Mouse (Mus musculus) spleen, adult 2 months (tissue): Measurements from ENCODE around the gene C530008M17Rik. TPM values are rescaled to one million over a fixed set of nuclear protein-coding genes. Genes with fewer than 3 reads are reported as not detected.

Experiments
- DNase-seq, 2 experiments: peaks; one replicate each; pipeline versions ENCODE4 v3.0.0 to v3.0.0-alpha.2; 2012 to 2021; ENCODE audit warnings: low spot score in 2 of 2, low read depth in 1 of 2
- H3K27ac ChIP-seq: fragments of 200-500 bp; 2 replicates; pipeline ENCODE4 v1.5.1; 2012; ENCODE audit warnings: low read length, inconsistent platforms; ENCODE audit not compliant: insufficient read depth
- H3K27me3 ChIP-seq: fragments of 200-500 bp; 2 replicates; pipeline ENCODE4 v1.6.1; 2012; ENCODE audit warnings: mild to moderate bottlenecking, moderate library complexity, low read length, inconsistent platforms; ENCODE audit not compliant: control insufficient read depth, insufficient read depth
- H3K36me3 ChIP-seq: fragments of 200-500 bp; 2 replicates; pipeline ENCODE4 v1.6.1; 2012; ENCODE audit warnings: mild to moderate bottlenecking, low read length, inconsistent platforms; ENCODE audit not compliant: control insufficient read depth, insufficient read depth
- H3K4me1 ChIP-seq: fragments of 200-500 bp; 2 replicates; pipeline ENCODE4 v1.6.1; 2011; ENCODE audit warnings: inconsistent platforms; ENCODE audit not compliant: control insufficient read depth, insufficient read depth, insufficient read length
- H3K4me3 ChIP-seq: fragments of 200-500 bp; 2 replicates; pipeline ENCODE4 v1.5.1; 2011; ENCODE audit warnings: mild to moderate bottlenecking, inconsistent platforms; ENCODE audit not compliant: insufficient read depth, insufficient read length; ENCODE audit errors: extremely low read depth
- CTCF ChIP-seq: fragments of 200-500 bp; IDR thresholded peaks from 2 replicates; pipeline ENCODE4 v1.5.1; 2011; ENCODE audit warnings: mild to moderate bottlenecking, inconsistent platforms; ENCODE audit not compliant: insufficient read depth, insufficient read length, insufficient replicate concordance; ENCODE audit errors: extremely low read depth
- POLR2A ChIP-seq: fragments of 200-500 bp; IDR thresholded peaks from 2 replicates; pipeline ENCODE4 v1.6.1; 2011; ENCODE audit warnings: low read depth, low read length, inconsistent platforms
- WGBS: fragments of 180-500 bp; shearing (Covaris S2); methylation state at CpG from one replicate; pipeline ENCODE4 v1.1.7; 2018; 5-methylcytosine and 5-hydroxymethylcytosine counted together
- polyA plus RNA-seq: library from polyadenylated mRNA; depleted of rRNA; stranded (reverse); fragments of >200 nt; gene quantifications from 2 replicates; pipeline ENCODE4 v1.2.3, GENCODE M21; 2012

The C530008M17Rik gene
- polyA plus RNA-seq, 1 experiment: 4.2 TPM

DNA sequence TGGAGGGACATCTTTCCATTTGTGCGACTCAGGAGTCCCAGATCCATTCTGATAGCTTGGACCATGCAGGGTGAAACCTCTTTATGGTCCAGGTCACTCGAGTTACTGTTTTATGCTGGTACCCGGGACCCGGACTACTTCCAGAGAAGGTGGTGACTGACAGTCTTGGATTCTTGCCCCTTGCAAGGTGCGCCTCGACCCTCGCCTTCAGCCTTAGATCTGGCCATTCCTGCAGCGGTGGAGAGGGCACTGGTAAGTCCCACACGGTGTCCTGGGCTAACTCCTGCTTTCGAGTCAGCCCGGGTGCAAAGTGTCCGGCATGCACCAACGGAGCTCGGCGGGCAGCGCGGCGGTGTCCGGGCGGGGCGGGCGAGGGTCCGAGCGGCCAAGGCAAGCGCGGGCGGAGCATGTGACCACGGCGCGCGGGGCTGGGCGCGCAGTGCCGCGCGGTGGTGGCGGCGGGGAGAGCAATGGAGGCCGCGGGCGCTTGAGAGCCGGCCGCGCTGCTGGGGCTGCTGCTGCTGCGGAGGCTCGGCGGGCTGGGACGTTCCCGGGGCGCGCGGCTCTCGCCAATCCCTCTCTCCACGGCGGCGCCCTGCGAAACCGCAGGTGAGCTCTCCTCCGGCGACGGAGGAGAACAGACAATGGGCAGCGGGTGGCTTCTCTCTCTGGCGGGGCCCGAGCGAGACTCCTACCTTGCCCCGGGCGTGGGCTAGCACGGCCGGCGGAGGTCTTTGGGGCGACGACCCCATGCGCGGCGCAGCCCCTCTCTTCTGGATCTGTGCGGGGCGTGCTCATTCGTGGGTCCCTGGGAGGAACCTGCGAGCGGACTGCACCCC, 1.2 kb downstream of the C530008M17Rik start:
- Histone ChIP-seq H3K4me3 (peak overlapping the region; percentile 39; the same call in 1 of the 2 replicates), H3K4me1 (peaks cover 3% of the 10 kb centered on the region; the same call in 1 of the 2 replicates), H3K27ac (no peak overlapping the region; the same call in 1 of the 2 replicates), H3K27me3 (peaks cover 11% of the 10 kb centered on the region), H3K36me3 (no peaks in the 10 kb centered on the region)
- WGBS: 3% methylated on average over 78 of the region's 80 CpGs
- no peak for TF ChIP-seq CTCF
- TF ChIP-seq POLR2A: no peak
- no peak for DNase-seq

DNA sequence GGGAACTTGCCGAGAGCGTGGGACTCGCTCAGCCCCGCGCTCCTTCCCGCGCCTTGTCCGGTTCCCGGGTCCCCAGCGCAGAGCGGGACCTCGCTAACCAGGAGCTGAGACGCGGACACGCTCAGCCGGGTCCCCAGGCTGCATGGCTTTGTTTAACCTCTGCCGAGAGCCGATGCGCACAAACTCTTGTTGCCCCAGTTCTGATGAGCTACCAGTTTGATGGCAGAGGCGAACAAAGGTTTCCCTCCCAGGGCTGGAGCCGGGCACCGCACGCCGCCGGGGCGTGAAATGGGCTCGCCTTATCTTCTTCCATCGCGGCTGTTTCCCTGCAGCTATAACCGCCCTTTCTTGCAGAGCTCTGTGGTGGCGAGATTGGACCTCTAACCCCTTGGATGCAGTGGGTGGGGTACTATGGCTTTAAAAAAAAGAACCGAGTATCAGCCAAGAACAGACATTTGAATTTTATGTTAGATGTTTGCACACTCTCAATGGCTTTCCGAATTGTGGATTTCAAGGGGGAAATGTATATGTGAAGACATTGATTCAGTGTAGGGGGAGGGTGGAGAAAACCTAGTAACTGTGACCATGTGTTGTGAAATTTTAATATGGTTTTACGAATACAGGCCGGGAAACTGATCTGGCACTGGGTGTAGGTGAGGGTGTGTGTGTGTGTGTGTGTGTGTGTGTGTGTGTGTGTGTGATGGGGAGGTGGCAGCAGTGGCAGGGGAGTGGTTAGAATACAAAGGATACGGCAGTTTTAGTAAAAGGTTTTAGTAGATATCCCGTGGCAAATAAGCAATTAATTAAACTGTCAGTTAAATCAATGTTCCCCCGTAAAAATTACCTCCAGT, 2.0 kb downstream of the C530008M17Rik start:
- WGBS: 8% methylated on average over 38 of the region's 38 CpGs
- no peak for DNase-seq
- peak overlapping the region; percentile 39 for H3K4me3 ChIP-seq
- H3K36me3 ChIP-seq: no peaks in the 10 kb centered on the region
- TF ChIP-seq POLR2A (no peak), CTCF (no peak)
- peaks cover 3% of the 10 kb centered on the region; the same call in 1 of the 2 replicates for H3K4me1 ChIP-seq
- peaks cover 11% of the 10 kb centered on the region for H3K27me3 ChIP-seq
- H3K27ac ChIP-seq: no peak overlapping the region; the same call in 1 of the 2 replicates

DNA sequence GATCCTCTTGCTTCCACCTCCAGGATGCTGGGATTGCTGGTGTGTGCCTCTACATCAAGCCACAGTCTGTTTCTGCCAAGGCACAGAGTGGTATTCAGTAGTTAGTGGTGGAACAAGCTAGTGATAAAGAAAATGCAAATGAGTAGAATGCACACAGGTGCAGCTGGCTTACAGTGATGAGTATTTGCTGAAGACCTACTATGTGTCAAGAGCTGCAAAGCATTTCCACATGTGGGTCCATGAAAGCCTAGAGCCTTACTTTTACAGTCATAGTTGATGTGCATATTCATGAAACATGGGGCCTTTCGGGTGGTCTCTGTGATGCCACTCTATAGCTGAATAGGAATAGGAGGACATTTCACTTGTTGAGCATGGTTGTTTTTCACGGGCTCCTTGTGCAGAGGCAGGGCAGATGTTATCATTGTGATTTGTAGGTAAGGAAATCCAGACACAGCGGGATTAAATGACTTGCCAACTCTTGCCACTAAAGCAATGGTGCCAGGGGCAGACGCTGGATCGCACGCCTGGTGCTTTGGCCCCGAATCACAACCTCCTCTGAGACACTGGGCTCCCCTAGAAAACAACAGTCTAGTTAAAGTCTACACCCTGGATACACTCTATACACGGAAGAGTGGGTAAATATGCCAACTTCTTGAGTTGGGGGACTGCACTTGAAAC, 3.8 kb downstream of the C530008M17Rik start:
- no peak for TF ChIP-seq POLR2A
- TF ChIP-seq CTCF: no peak
- H3K4me3 ChIP-seq: no peak overlapping the region
- H3K27me3 ChIP-seq: peaks cover 11% of the 10 kb centered on the region
- peaks cover 3% of the 10 kb centered on the region; the same call in 1 of the 2 replicates for H3K4me1 ChIP-seq
- H3K27ac ChIP-seq: no peak overlapping the region
- DNase-seq: no peak
- H3K36me3 ChIP-seq: no peaks in the 10 kb centered on the region
- 91% methylated on average over 8 of the region's 8 CpGs for WGBS

DNA sequence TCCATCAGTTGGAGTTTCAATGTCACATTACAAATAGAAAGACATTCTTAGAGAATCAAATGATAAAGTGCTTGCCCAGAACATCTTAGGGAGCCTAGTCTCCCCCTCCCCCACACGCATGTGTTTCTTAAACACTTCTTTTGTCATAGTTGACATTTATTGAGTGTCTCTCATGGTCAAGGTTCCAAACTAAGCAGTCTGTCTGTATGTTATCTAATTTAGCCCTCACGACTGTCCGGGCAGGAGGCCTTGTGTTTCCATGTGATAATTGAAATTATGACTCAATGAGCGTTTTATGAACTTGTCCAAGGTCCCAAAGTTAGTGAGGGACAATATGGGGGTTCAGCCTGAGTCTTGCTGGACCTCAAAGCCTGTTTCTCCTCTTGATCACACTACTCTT, 5.0 kb downstream of the C530008M17Rik start:
- Histone ChIP-seq H3K27me3 (peaks cover 11% of the 10 kb centered on the region), H3K36me3 (no peaks in the 10 kb centered on the region), H3K27ac (no peak overlapping the region), H3K4me3 (no peak overlapping the region), H3K4me1 (peaks cover 3% of the 10 kb centered on the region; the same call in 1 of the 2 replicates)
- WGBS: 83% methylated on average over 4 of the region's 4 CpGs
- no peak for DNase-seq
- TF ChIP-seq CTCF (no peak), POLR2A (no peak)

DNA sequence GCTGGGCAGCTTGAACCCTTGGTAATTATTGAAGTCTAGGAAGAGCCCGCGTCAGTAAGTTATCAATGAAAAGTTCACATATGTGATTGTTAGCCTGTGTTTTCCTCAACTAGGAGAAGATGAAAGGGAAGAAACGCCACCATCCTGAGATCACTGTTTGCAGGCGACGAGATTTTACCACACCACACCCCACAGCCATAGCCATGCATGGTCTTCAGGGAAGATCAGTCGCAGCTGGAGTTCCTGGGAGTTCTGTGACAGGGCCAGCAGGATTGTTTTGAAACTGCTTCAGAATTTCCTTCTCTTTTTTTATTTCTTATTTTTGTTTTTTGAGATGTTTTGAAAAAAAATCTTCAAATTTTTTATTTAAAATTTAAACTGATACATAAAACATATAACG, 8.6 kb downstream of the C530008M17Rik start:
- Histone ChIP-seq H3K4me3 (no peak overlapping the region), H3K27me3 (no peaks in the 10 kb centered on the region), H3K27ac (no peak overlapping the region), H3K36me3 (no peaks in the 10 kb centered on the region), H3K4me1 (no peaks in the 10 kb centered on the region)
- TF ChIP-seq POLR2A: no peak
- TF ChIP-seq CTCF: no peak
- WGBS: 90% methylated on average over 7 of the region's 7 CpGs
- DNase-seq: no peak

DNA sequence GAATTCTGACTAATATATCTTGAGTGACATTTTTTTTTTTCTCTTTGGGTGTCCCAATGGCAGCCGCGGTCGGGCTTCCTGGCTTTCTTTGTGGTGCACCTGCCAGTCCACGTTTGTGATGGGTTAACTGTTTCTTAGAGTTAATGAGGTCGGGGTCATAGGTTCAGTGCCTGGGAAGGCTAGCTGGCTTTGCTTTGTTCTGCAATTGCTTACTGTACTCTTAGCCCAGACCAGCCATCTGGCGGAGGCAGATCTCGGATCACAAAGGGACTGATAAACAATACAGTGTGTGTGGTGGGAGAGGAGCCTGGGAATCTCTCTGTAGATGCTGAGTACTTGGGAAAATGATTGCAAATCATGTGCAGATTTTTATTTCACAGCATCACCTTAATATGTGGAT, 9.1 kb downstream of the C530008M17Rik start:
- no peak for TF ChIP-seq CTCF
- TF ChIP-seq POLR2A: no peak
- Histone ChIP-seq H3K27ac (no peak overlapping the region), H3K36me3 (no peaks in the 10 kb centered on the region), H3K4me1 (no peaks in the 10 kb centered on the region), H3K27me3 (no peaks in the 10 kb centered on the region), H3K4me3 (no peak overlapping the region)
- DNase-seq: no peak
- WGBS: 68% methylated on average over 7 of the region's 7 CpGs
